Mouse (Mus musculus) embryo, embryonic 11.5 days (tissue): ENCODE data around the gene Plscr4.

ENCODE experiments used
- DNase-seq: peaks from one replicate; pipeline ENCODE4 v3.0.0-alpha.2; 2012; ENCODE audit warnings: low read depth, low spot score

The Plscr4 gene

GRCm38 (mm10) chr9:92511696-92512095 lies 54.5 kb downstream of the Plscr4 start:
- DNase-seq, result no peak

DNA sequence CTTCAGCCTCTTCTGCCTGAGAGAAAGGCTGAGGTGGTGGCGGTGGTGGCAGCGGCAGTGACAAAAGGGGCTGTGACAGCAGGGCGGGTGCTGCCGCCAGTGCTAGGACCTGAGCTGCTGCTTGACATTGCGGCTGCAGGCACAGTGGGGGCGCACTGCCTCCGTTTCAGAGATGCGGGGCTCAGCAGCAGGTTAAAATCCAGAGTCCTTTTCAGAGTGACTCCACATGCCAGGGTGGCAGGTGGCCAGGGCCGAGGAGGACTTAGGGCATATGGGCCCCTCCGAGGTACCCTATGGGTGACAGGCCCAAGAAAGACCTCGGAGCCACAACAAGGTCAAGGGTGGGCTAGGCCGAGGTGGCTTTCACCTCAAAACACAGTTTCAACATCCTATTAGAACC lies 59.9 kb downstream of the Plscr4 start:
- no peak for DNase-seq

- no peak for DNase-seq
Measured at GRCm38 (mm10) chr9:92520751-92521150, 63.6 kb downstream of the Plscr4 start.

DNA sequence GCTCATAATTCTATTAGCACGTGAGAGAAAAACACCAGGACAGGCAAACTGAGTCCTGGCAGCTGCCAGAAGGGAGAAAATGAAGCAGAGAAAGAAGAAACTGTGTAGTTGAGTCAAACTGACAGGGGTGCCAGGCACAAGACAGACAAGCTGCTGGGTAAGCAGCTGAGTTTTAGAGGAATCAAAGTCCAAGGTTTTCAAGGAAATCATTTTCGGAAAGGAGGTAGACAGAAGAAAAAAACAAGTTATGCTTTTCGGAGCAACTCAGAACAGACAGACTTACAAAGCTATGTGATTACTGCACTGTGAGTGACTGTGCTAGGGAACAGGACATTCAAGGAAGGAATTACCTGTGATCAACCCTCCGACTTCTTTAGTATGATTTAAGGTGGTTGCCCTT lies 67.3 kb downstream of the Plscr4 start:
- DNase-seq, result no peak

DNA sequence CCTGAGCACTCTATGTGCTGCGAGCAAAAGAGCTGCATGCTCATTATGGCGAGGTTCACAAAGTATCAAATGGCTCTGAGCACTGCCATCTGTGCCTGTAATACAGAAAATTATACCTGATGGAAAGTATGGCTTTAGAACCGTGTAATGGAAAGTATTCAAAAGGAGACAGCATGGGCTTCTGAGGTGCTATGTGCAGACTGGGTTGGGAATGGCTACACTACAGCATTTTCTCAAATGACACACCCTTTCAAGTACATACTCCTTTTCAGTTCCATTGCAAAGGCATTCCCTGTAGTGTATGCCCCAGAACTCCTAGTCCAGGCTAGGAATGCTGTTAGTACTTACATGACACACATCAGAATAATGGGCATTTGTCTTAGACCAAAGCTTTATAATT lies 72.9 kb downstream of the Plscr4 start:
- DNase-seq, result no peak

GRCm38 (mm10) chr9:92537735-92538134 lies 80.6 kb downstream of the Plscr4 start:
- DNase-seq, result no peak

DNA sequence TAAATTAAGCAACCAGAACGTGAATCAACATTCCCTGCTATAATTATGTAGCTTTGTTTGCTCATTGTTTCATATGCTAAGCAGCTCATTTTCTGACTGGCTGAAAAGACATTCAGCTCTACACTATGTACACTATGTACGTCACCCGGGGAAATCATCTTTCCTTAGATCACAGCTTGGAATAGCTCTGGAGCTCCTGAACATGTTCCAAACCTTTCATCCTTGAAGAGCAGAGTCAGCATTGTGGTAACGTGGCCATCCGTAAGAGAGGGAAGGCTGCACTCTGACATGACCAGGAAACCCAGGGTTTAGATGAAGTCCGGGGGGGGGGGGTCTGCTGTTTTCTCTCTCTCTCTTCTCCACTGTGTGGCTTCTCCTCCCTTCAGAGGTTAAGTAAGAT lies 81.0 kb downstream of the Plscr4 start:
- DNase-seq, result no peak
